Mouse (Mus musculus) hindbrain, embryonic 14.5 days (tissue): ENCODE measurements around the gene A430033K04Rik. TPM values are rescaled to one million over a fixed set of nuclear protein-coding genes. Genes with fewer than 3 reads are reported as not detected.

ENCODE experiments used
- ATAC-seq: fragments of 200-750 bp; cut with Nextera tagmentation; 2 replicates; pipeline ENCODE4 v1.8.0; 2017; ENCODE audit warnings: moderate number of reproducible peaks, mild to moderate bottlenecking, moderate TSS enrichment, moderate library complexity; ENCODE audit not compliant: low FRiP score
- DNase-seq: peaks from one replicate; pipeline ENCODE4 v3.0.0-alpha.2; 2015; ENCODE audit warnings: low spot score
- H3K27ac ChIP-seq: fragments of 300-500 bp; sonication (generic); 2 replicates; pipeline ENCODE4 v1.5.1; 2014; ENCODE audit warnings: mild to moderate bottlenecking, moderate library complexity
- H3K27me3 ChIP-seq: fragments of 300-500 bp; sonication (generic); 2 replicates; pipeline ENCODE4 v1.6.1; 2014; ENCODE audit warnings: mild to moderate bottlenecking, low read length, mixed read lengths; ENCODE audit not compliant: control insufficient read depth, insufficient read depth
- H3K36me3 ChIP-seq: fragments of 300-500 bp; sonication (generic); replicated peaks from 2 replicates; pipeline ENCODE4 v1.6.1; 2014; ENCODE audit not compliant: control insufficient read depth, insufficient read depth
- H3K4me1 ChIP-seq: fragments of 300-500 bp; sonication (generic); replicated peaks from 2 replicates; pipeline ENCODE4 v1.6.1; 2014; ENCODE audit warnings: antibody characterized with exemption, low read length, mixed read lengths; ENCODE audit not compliant: control insufficient read depth, insufficient read depth
- H3K4me2 ChIP-seq: fragments of 300-500 bp; sonication (generic); replicated peaks from 2 replicates; pipeline ENCODE4 v1.6.1; 2014; ENCODE audit warnings: mild to moderate bottlenecking, moderate library complexity
- H3K4me3 ChIP-seq: fragments of 300-500 bp; sonication (generic); replicated peaks from 2 replicates; pipeline ENCODE4 v1.5.1; 2014; ENCODE audit warnings: mild to moderate bottlenecking, low read length
- H3K9ac ChIP-seq: fragments of 300-500 bp; sonication (generic); 2 replicates; pipeline ENCODE4 v1.6.1; 2014
- H3K9me3 ChIP-seq: fragments of 300-500 bp; sonication (generic); 2 replicates; pipeline ENCODE4 v1.6.1; 2016; ENCODE audit warnings: low read length; ENCODE audit not compliant: control insufficient read depth
- WGBS: fragments of 180-500 bp; shearing (Covaris S2); extraction: QIAGEN DNeasy Blood & Tissue Kit; methylation state at CpG from one replicate; pipeline ENCODE4 v1.1.7; 2014; 5-methylcytosine and 5-hydroxymethylcytosine counted together
- polyA plus RNA-seq: library from polyadenylated mRNA; unstranded; fragments of >200 nt; fragmentation: Nextera tagmentation; extraction: Ambion mirVana; gene quantifications from 2 replicates; pipeline ENCODE4 v1.2.1, GENCODE M21; 2014

A430033K04Rik gene
- polyA plus RNA-seq, 1 experiment from 2014 or later = 20.0 TPM

DNA sequence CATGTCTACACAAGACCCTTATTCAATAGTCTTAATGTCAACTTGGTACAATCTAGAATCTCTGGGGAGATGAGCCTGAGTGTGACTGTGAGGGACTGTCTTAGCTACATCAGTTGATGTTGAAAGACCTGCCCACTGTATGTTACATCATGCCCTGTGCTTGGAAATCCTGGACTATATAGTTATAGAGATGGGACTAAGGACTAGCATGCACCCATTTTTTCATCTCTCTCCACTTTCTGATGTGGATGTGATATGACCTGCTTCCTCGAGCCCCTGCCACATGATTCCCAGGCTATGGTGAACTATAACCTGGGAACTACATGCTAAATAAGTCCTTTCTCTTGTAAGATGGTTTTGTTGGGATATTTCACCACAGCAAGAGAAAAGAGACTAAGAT is 30.3 kb downstream of the A430033K04Rik start:
- Histone ChIP-seq H3K27me3 (no peaks in the 10 kb centered on the region), H3K9ac (no peak overlapping the region), H3K4me1 (no peaks in the 10 kb centered on the region), H3K4me3 (no peak overlapping the region), H3K9me3 (no peaks in the 10 kb centered on the region), H3K36me3 (peaks cover 24% of the 10 kb centered on the region), H3K4me2 (no peak overlapping the region), H3K27ac (no peak overlapping the region)
- no peak for ATAC-seq
- no peak for DNase-seq
- 100% methylated on average over 1 of the region's 1 CpGs for WGBS

DNA sequence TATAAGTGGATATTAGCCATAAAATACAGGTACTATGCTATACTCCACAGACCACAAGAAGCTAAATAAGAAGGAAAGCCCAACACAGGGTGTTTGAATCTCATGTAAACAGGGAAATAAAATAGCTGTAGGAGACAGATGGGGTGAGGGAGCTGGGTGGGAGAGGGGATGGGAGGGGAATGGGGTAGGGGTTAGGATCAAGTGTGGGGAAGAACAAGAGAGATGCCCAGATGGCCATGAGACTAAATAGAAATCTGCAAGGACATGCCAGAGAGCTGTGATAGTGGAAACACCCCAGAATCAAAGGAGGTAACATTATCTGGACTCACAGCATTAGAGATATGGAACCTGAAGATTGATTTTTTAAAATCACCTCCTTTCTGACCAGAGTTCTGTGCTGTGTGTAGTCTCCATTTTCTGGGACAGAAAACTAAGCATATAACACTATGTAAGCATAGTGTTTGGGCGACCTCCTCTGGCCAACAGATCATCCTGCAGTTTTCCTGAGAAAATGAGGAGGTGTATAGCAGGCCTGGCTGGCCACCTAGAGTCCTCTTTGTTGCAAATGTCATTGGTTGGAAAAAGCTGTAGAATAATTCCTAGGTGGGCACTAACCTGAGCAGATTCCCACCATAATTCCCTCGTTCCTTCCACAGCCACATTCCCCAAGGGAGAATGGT is 34.0 kb downstream of the A430033K04Rik start:
- WGBS = 19% methylated on average over 2 of the region's 2 CpGs
- Histone ChIP-seq H3K36me3 (no peaks in the 10 kb centered on the region), H3K4me2 (no peak overlapping the region), H3K27ac (no peak overlapping the region), H3K9me3 (no peaks in the 10 kb centered on the region), H3K9ac (no peak overlapping the region), H3K4me1 (no peaks in the 10 kb centered on the region), H3K4me3 (no peak overlapping the region), H3K27me3 (no peaks in the 10 kb centered on the region)
- ATAC-seq = peak; percentile 89
- DNase-seq = peak; percentile 76

DNA sequence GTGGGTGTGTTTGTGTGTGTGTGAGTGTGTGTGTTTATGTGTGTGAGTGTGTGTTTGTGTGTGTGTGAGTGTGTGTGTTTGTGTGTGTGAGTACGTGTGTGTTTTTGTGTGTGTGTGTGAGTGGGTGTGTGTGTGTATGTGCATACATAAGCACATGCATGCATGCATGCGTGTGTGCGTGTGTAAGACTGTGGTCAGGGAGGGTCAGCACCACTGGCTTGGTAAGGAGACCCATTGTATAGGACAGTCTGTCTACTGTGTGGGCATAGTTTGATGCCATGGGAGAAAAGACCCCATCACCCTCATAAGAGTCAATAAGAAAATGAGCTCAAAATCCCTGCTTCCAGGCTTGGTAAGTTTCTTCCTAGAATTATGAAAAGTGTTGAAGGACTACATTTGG is 34.7 kb downstream of the A430033K04Rik start:
- Histone ChIP-seq H3K9me3 (no peaks in the 10 kb centered on the region), H3K27ac (no peak overlapping the region), H3K9ac (no peak overlapping the region), H3K4me2 (no peak overlapping the region), H3K4me1 (no peaks in the 10 kb centered on the region), H3K4me3 (no peak overlapping the region), H3K36me3 (no peaks in the 10 kb centered on the region), H3K27me3 (no peaks in the 10 kb centered on the region)
- 96% methylated on average over 3 of the region's 3 CpGs for WGBS
- ATAC-seq (no peak), DNase-seq (no peak)

DNA sequence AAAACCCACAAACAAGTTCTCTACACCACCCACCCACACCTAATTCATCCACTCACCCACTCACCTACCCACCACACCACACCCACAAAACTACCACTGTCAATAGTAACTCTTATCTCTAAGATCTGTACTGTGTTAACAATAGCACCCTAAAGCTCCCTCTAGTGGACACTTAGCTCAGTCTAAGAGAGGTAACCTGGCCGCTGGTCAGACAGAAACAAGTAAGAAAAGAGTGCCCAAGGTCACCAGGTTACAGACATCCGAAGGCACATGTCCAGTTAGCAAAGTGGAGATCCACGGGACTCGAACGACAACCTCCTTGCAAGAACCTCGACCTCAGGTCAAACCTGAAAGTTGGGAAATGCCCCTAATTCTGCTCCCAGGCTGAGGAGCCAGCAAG is 35.2 kb downstream of the A430033K04Rik start:
- no peaks in the 10 kb centered on the region for H3K9me3 ChIP-seq
- WGBS = 37% methylated on average over 6 of the region's 6 CpGs
- H3K27me3 ChIP-seq = no peaks in the 10 kb centered on the region
- no peak overlapping the region for H3K4me3 ChIP-seq
- peak; percentile 78 for DNase-seq
- H3K27ac ChIP-seq = no peak overlapping the region
- H3K4me2 ChIP-seq = no peak overlapping the region
- no peaks in the 10 kb centered on the region for H3K36me3 ChIP-seq
- H3K4me1 ChIP-seq = no peaks in the 10 kb centered on the region
- ATAC-seq = peak; percentile 51; the same call in 1 of the 2 replicates
- no peak overlapping the region for H3K9ac ChIP-seq

DNA sequence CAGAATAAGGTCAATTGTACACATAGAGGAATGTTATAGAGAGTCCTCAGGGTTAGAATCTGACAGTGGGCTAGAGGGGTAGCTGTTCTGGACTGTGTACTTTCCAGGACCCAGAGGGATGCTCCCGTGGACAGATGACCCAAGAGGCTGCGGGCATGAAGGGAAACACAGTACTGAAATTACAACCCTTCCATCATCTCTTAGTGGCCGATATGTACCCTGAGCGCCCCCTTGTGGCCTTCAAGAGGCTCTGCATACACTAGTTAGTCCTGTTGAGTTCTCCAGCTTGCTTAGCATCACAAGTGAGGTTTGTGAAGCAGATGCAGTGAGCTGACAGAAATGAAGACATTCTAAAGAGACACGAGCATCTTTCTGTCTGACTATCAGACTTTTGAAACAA is 36.3 kb downstream of the A430033K04Rik start:
- no peak for ATAC-seq
- H3K4me3 ChIP-seq = no peak overlapping the region
- DNase-seq = peak; percentile 78
- H3K27ac ChIP-seq = no peak overlapping the region
- H3K9ac ChIP-seq = no peak overlapping the region
- H3K36me3 ChIP-seq = no peaks in the 10 kb centered on the region
- H3K4me1 ChIP-seq = no peaks in the 10 kb centered on the region
- no peaks in the 10 kb centered on the region for H3K27me3 ChIP-seq
- H3K4me2 ChIP-seq = no peak overlapping the region
- no peaks in the 10 kb centered on the region for H3K9me3 ChIP-seq
- 10% methylated on average over 5 of the region's 5 CpGs for WGBS

DNA sequence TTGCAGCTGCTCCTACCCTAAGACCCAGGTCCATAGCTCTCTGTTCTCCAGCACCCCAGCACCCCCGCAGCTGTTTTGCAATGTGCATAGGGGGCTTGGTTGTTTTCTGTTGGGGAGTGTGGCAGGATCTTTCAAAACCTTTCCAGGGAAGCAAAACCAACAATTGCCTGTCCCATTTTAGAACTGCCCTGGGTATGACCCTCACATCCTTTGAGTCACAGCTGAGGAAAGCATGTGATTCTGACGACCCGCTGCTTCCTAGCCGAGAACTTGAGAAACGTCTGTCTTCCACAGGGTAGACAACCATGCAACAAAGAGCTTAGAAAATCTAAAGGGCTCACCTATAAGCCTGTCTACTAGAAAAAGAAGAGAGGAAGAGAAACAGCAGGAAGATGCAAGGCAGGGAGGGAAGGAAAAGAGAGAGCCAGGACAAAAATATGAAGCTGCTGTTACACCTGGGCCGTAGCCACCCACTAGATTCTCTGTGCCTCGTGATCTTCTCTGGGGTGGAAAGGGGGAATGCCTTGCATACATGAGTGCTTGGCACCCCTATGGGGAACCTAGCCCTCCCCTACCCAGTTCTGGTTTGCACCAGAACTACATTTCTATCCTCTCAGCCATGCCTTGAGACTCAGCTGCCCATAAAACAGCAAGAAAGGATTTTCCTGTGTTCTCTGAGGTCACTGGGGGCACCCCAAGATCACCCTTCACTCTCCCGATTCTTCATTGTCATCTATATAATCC is 60.5 kb downstream of the A430033K04Rik start:
- Histone ChIP-seq H3K4me3 (no peak overlapping the region), H3K27me3 (no peaks in the 10 kb centered on the region), H3K27ac (no peak overlapping the region), H3K4me2 (no peak overlapping the region), H3K36me3 (no peaks in the 10 kb centered on the region), H3K9ac (no peak overlapping the region), H3K9me3 (no peaks in the 10 kb centered on the region), H3K4me1 (no peaks in the 10 kb centered on the region)
- DNase-seq = no peak
- ATAC-seq = no peak
- 69% methylated on average over 8 of the region's 8 CpGs for WGBS

DNA sequence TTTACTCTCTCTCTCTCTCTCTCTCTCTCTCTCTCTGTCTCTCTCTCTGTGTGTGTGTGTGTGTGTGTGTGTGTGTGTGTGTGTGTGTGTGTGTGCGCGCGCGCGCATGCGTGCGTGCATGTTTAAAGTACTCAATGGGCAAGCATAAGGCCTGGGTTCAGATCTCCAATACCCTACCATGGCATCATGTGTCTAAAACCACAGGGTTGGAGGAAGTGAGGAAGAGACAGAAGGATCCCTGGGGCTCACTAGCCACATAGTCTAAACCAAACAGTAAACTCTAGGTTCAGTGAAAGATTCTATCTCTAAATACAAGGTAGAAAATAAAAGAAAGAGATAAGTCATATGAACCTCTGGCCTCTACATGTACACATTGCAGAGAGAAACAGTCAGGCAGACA is 61.2 kb downstream of the A430033K04Rik start:
- Histone ChIP-seq H3K9ac (no peak overlapping the region), H3K4me1 (no peaks in the 10 kb centered on the region), H3K4me3 (no peak overlapping the region), H3K27me3 (no peaks in the 10 kb centered on the region), H3K9me3 (no peaks in the 10 kb centered on the region), H3K4me2 (no peak overlapping the region), H3K36me3 (no peaks in the 10 kb centered on the region), H3K27ac (no peak overlapping the region)
- ATAC-seq (no peak), DNase-seq (no peak)
- 98% methylated on average over 7 of the region's 7 CpGs for WGBS

DNA sequence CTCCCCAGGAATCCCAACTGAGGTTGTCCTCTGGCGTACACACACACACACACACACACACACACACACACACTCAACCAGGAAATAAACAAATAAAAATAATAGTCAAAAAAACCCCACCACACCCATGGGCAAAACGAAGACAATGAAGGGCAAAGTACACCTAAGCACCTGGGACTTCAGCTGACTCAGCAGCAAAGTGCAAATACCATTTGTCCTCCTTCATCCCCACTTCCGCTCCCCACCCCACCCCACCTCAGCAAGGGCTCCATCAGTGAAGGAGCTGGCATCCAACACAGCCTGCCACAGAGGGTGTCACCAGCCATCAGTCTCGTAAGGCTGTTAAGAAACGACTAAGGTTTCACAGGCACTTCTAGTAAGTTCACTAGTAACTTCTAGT is 64.8 kb downstream of the A430033K04Rik start:
- no peak for ATAC-seq
- Histone ChIP-seq H3K27me3 (no peaks in the 10 kb centered on the region), H3K4me3 (no peak overlapping the region), H3K27ac (no peak overlapping the region), H3K4me2 (no peak overlapping the region), H3K9me3 (no peaks in the 10 kb centered on the region), H3K4me1 (no peaks in the 10 kb centered on the region), H3K9ac (no peak overlapping the region), H3K36me3 (no peaks in the 10 kb centered on the region)
- no peak for DNase-seq
- WGBS = 85% methylated on average over 5 of the region's 5 CpGs

DNA sequence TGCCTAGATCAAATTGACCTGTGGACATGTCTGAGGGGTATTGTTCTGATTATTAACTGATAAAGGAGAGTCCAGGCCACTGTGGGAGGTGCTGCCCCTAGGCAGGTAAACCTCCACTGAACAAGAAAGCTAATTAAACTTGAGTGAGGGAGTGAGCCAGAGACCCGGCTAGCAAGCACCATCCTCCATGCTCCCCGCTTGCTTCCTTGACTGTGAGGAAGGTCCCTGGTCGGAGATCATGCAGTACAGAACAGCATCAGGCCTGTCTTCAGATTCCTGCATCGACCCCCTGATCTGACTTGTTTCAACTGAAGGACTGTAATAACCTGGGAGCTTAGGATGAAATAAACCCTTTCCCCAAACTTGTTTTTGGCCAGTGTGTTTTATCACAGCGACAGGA is 66.6 kb downstream of the A430033K04Rik start:
- ATAC-seq (no peak), DNase-seq (no peak)
- Histone ChIP-seq H3K4me3 (no peak overlapping the region), H3K36me3 (no peaks in the 10 kb centered on the region), H3K9me3 (no peaks in the 10 kb centered on the region), H3K27me3 (no peaks in the 10 kb centered on the region), H3K4me2 (no peak overlapping the region), H3K9ac (no peak overlapping the region), H3K27ac (no peak overlapping the region), H3K4me1 (no peaks in the 10 kb centered on the region)
- WGBS = 74% methylated on average over 5 of the region's 5 CpGs
